Mouse (Mus musculus): Measurements from ENCODE around the gene Glod4.

DNA sequence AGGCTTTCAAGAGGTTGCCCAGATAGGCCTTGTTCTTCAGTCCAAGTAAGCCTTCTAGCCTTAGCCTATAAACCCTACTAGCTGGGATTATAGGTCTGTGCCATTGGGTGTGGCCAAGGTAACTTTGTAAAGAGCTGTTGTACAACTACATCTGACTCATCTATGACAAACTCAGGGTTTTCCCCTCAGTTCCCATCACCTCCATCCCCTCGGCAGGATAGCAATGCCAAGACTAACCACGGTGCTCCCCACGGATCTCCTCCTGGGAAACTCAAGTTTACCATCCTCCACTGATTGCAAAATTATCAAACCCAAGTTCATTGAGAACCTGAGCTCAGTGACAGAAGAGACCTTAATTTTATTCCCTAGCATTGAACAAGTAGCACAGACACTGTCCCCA is 7.4 kb downstream of the Glod4 start:
- TF ChIP-seq CTCF (IDR thresholded peaks at IDR 0.05; ENCODE audit: low read depth) (no peak), EP300 (optimal IDR thresholded peaks at IDR 0.05) (no peak)
